Comparison of ENCODE assay signal across 13 mouse cellular contexts in genomic region chr5:135907256-135907655, GRCm38 (mm10). TPM values are rescaled to one million over a fixed set of nuclear protein-coding genes. Genes with fewer than 3 reads are reported as not detected.
A peak's percentile ranks its signal among the peaks of the same experiment; 100 is the strongest.
DNase-seq lines count a peak whose midpoint lies in the region; ATAC-seq and TF ChIP-seq lines count a peak whose summit lies in the region.
"Had no signal": no experiment of that assay in that cellular context is flagged by ENCODE, and none has a peak within 500 bp of the region (broad histone marks: within the 10 kb centered on the region; RNA-seq: fewer than 3 reads in every experiment).

No protein-coding gene starts in this region.

- peaks cover 22% of the 10 kb centered on the region; the same call in 1 of the 2 replicates for H3K36me3 ChIP-seq in macrophage (ENCODE audit: inconsistent target)
- peaks cover 29% of the 10 kb centered on the region for H3K36me3 ChIP-seq in midbrain, embryonic 11.5 days (ENCODE audit: control insufficient read depth, insufficient read depth, low read length)

- H3K4me1 ChIP-seq in bone marrow, adult 2 months (ENCODE audit: control insufficient read depth, insufficient read depth, low read length) = peaks cover 8% of the 10 kb centered on the region; the same call in 1 of the 2 replicates
- H3K4me1 ChIP-seq in midbrain, embryonic 11.5 days (ENCODE audit: control insufficient read depth, insufficient read depth, low read length) = peaks cover 14% of the 10 kb centered on the region

- H3K4me3 ChIP-seq in bone marrow, adult 2 months (replicated peaks; ENCODE audit: control insufficient read depth, low read depth, low read length) = no peak overlapping the region
- no peak overlapping the region for H3K4me3 ChIP-seq in macrophage (ENCODE audit: inconsistent target)
- no peak overlapping the region for H3K4me3 ChIP-seq in midbrain, embryonic 11.5 days (ENCODE audit: low read depth, low read length)
- H3K4me3 ChIP-seq: erythroblast, embryonic 14.5 days had no signal

- no peak overlapping the region for H3K4me2 ChIP-seq in midbrain, embryonic 11.5 days

- no peak for TF ChIP-seq CTCF in bone marrow, adult 2 months (IDR thresholded peaks at IDR 0.05; ENCODE audit: control insufficient read depth, insufficient read depth, low read length)

- intact Hi-C loops in heart, postnatal 10 days (cut with DNase I) = no loop called here
- intact Hi-C loops in left cerebral cortex, postnatal 25 days (cut with DNase I) = no loop called here

- H3K27me3 ChIP-seq in midbrain, embryonic 11.5 days (ENCODE audit: control insufficient read depth, insufficient read depth, low read length) = no peaks in the 10 kb centered on the region

- no peak overlapping the region for H3K9ac ChIP-seq in midbrain, embryonic 11.5 days (ENCODE audit: low read length)

- H3K79me2 ChIP-seq in macrophage (ENCODE audit: inconsistent target) = peaks cover 76% of the 10 kb centered on the region

- no peak for TF ChIP-seq POLR2A in bone marrow, adult 2 months (IDR thresholded peaks at IDR 0.05; ENCODE audit: borderline replicate concordance, control insufficient read depth, low read depth, low read length)

- no peak for ATAC-seq in midbrain, embryonic 11.5 days (ENCODE audit: low FRiP score)
- ATAC-seq: hindbrain, embryonic 16.5 days had no signal

- 63% methylated on average over 13 of the region's 13 CpGs for WGBS in bone marrow, adult 2 months
- 64% methylated on average over 13 of the region's 13 CpGs for WGBS in macrophage (ENCODE audit: missing documents)
- 84% methylated on average over 13 of the region's 13 CpGs for WGBS in midbrain, embryonic 11.5 days

- peak; percentile 64 to 72 for DNase-seq in lung, adult 18-20 months
- DNase-seq in lung, postnatal 14 days = no peak
- peak; percentile 85 to 89 for DNase-seq in heart, postnatal 10 days
- no peak for DNase-seq in left cerebral cortex, postnatal 25 days (ENCODE audit: low spot score in 2 of 2)
- no peak for DNase-seq in layer of hippocampus, postnatal 25 days (ENCODE audit: extremely low spot score in 1 of 2, low spot score in 1 of 2)
- no peak for DNase-seq in midbrain, embryonic 11.5 days (ENCODE audit: low spot score, missing footprints)
- DNase-seq: midbrain, embryonic 14.5 days; thymus, adult 18-20 months had no signal

- H3K27ac ChIP-seq in bone marrow, adult 2 months (ENCODE audit: control insufficient read depth, insufficient read depth, low read depth, low read length, poor library complexity) = peak overlapping the region; percentile 44
- H3K27ac ChIP-seq in macrophage = peak overlapping the region; percentile 72
- no peak overlapping the region for H3K27ac ChIP-seq in midbrain, embryonic 11.5 days (ENCODE audit: low read depth, low read length)

- H3K9me3 ChIP-seq in midbrain, embryonic 11.5 days (ENCODE audit: control insufficient read depth, low read length) = no peaks in the 10 kb centered on the region

RNA-seq across cellular contexts. Expression of gene Hspb1, which starts 19.5 kb away (rescaled TPM):
- 1.5 and 71.0 TPM in 2 replicates for polyA plus RNA-seq in bone marrow, adult 2 months (2011; ENCODE audit: insufficient read depth, insufficient read length, low replicate concordance, missing spikeins)
- total RNA-seq in heart, postnatal 10 days (2021) = 100 to 1,000 TPM; 304 to 329 TPM
- 1 to 10 TPM in 1 of 26 experiments, not detected in 25; 7.5 TPM for total RNA-seq in macrophage (2018; cell fraction: chromatin; rRNA removed)
- 1 to 10 TPM in 1 of 26 experiments, under 1 TPM in 15, not detected in 10; 0.14 to 1.1 (median 0.39) TPM for total RNA-seq in macrophage (2018; cell fraction: cytosol; rRNA removed)
- under 1 TPM in 1 of 26 experiments, not detected in 25; 0.70 TPM for total RNA-seq in macrophage (2018; cell fraction: nucleus; rRNA removed)
- polyA plus RNA-seq in macrophage (2018) = 0.23 to 0.43 TPM in 2 of 3 replicates, not detected in the other
- 10 to 100 TPM; 16.9 to 19.7 TPM for total RNA-seq in left cerebral cortex, postnatal 25 days (2021)
- 10 to 100 TPM in 1 of 2 experiments, 1 to 10 TPM in 1; 7.7 to 14.4 TPM for total RNA-seq in layer of hippocampus, postnatal 25 days (2021)
- polyA plus RNA-seq in midbrain, embryonic 11.5 days (2014; fragmentation: Nextera tagmentation; extraction: Ambion mirVana) = 8.7 and 9.9 TPM in 2 replicates
- total RNA-seq: MEL had no signal

RNA-seq across cellular contexts. Expression of gene Ywhag, which starts 27.2 kb away (rescaled TPM):
- 26.9 and 58.1 TPM in 2 replicates for polyA plus RNA-seq in bone marrow, adult 2 months (2011; ENCODE audit: insufficient read depth, insufficient read length, low replicate concordance, missing spikeins)
- total RNA-seq in heart, postnatal 10 days (2021) = 100 to 1,000 TPM; 321 to 334 TPM
- total RNA-seq in macrophage (2018; cell fraction: chromatin; rRNA removed) = 100 to 1,000 TPM in 20 of 26 experiments, 10 to 100 TPM in 6; 53.4 to 231 (median 136) TPM
- 100 to 1,000 TPM; 212 to 334 (median 277) TPM for total RNA-seq in macrophage (2018; cell fraction: cytosol; rRNA removed)
- total RNA-seq in macrophage (2018; cell fraction: nucleus; rRNA removed) = 100 to 1,000 TPM in 24 of 26 experiments, 10 to 100 TPM in 2; 92.5 to 392 (median 213) TPM
- 161 to 315 TPM (median 200 TPM) in 3 replicates for polyA plus RNA-seq in macrophage (2018)
- 1,000 to 10,000 TPM; 1,217 to 1,308 TPM for total RNA-seq in left cerebral cortex, postnatal 25 days (2021)
- total RNA-seq in layer of hippocampus, postnatal 25 days (2021) = 1,000 to 10,000 TPM; 1,286 to 1,307 TPM
- 182 and 188 TPM in 2 replicates for polyA plus RNA-seq in midbrain, embryonic 11.5 days (2014; fragmentation: Nextera tagmentation; extraction: Ambion mirVana)

Comparison
In these comparisons a context has a peak if more than half of its experiments do, and no peak if none do; other contexts are left out.
1. DNase-seq: peak in lung, adult 18-20 months (2 of 2) and heart, postnatal 10 days (2 of 2); none in lung, postnatal 14 days (single experiment), left cerebral cortex, postnatal 25 days (0 of 2), layer of hippocampus, postnatal 25 days (0 of 2) and midbrain, embryonic 11.5 days (single experiment).
2. RNA of gene Hspb1, which starts 19.5 kb away (total RNA-seq): 304 to 329 TPM in heart, postnatal 10 days; 16.9 to 19.7 TPM in left cerebral cortex, postnatal 25 days and 7.7 to 14.4 TPM in layer of hippocampus, postnatal 25 days; every median in the first group is over 10 times any median in the second.